Mouse (Mus musculus) forebrain, embryonic 12.5 days (tissue): ENCODE results near the gene Tubb1. TPM values are rescaled to one million over a fixed set of nuclear protein-coding genes. Genes with fewer than 3 reads are reported as not detected.

Experiments
- ATAC-seq: fragments of 200-750 bp; cut with Nextera tagmentation; 2 replicates; pipeline ENCODE4 v1.8.0; 2017; ENCODE audit warnings: moderate TSS enrichment; ENCODE audit not compliant: low FRiP score
- H3K27ac ChIP-seq: fragments of 300-500 bp; sonication (generic); 2 replicates; pipeline ENCODE4 v1.5.1; 2016; ENCODE audit warnings: mild to moderate bottlenecking
- H3K27me3 ChIP-seq: fragments of 300-500 bp; sonication (generic); 2 replicates; pipeline ENCODE4 v1.6.1; 2016; ENCODE audit warnings: mild to moderate bottlenecking
- H3K36me3 ChIP-seq: fragments of 300-500 bp; sonication (generic); replicated peaks from 2 replicates; pipeline ENCODE4 v1.6.1; 2016; ENCODE audit warnings: mild to moderate bottlenecking
- H3K4me1 ChIP-seq: fragments of 300-500 bp; sonication (generic); 2 replicates; pipeline ENCODE4 v1.6.1; 2016
- H3K4me2 ChIP-seq: fragments of 300-500 bp; sonication (generic); 2 replicates; pipeline ENCODE4 v1.6.1; 2016; ENCODE audit warnings: mild to moderate bottlenecking, moderate library complexity
- H3K4me3 ChIP-seq: fragments of 300-500 bp; sonication (generic); replicated peaks from 2 replicates; pipeline ENCODE4 v1.5.1; 2016; ENCODE audit warnings: mild to moderate bottlenecking
- H3K9ac ChIP-seq: fragments of 300-500 bp; sonication (generic); 2 replicates; pipeline ENCODE4 v1.6.1; 2016; ENCODE audit warnings: mild to moderate bottlenecking
- H3K9me3 ChIP-seq: fragments of 300-500 bp; sonication (generic); 2 replicates; pipeline ENCODE4 v1.6.1; 2016
- WGBS: fragments of 180-500 bp; shearing (Covaris S2); methylation state at CpG from one replicate; pipeline ENCODE4 v1.1.7; 2016; 5-methylcytosine and 5-hydroxymethylcytosine counted together
- polyA plus RNA-seq: library from polyadenylated mRNA; unstranded; fragments of >200 nt; fragmentation: Nextera tagmentation; extraction: Ambion mirVana; gene quantifications from 2 replicates; pipeline ENCODE4 v1.2.1, GENCODE M21; 2016

Tubb1 gene
- polyA plus RNA-seq, 1 experiment from 2014 or later, result 3.0 TPM

DNA sequence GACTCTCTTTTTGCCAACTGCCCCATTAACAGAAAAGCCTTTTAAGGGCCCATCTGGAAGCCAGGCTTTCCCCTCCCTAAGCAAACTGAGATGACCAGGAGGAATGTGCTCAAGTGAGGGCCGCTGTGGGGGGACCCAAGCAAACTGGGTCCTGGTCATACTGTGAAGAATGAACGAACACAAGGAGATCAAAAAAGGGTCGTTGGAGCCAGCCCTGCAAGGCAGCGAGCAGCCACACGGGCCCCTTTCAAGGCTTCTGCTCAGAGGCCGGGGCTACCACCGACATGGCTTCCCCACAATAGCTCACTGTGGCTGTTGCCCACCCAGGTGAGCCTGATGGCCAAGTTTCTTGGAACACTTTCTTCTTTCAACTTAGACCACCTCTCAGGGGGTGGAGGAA, 4.0 kb upstream of the Tubb1 start:
- Histone ChIP-seq H3K4me1 (peaks cover 8% of the 10 kb centered on the region; the same call in 1 of the 2 replicates), H3K9me3 (no peaks in the 10 kb centered on the region), H3K9ac (no peak overlapping the region), H3K4me3 (no peak overlapping the region), H3K36me3 (no peaks in the 10 kb centered on the region), H3K27ac (no peak overlapping the region), H3K4me2 (no peak overlapping the region), H3K27me3 (no peaks in the 10 kb centered on the region; the same call in 1 of the 2 replicates)
- WGBS, result 61% methylated on average over 7 of the region's 7 CpGs
- no peak for ATAC-seq

- no peak overlapping the region; the same call in 1 of the 2 replicates for H3K9ac ChIP-seq
- H3K36me3 ChIP-seq, result no peaks in the 10 kb centered on the region
- no peaks in the 10 kb centered on the region for H3K9me3 ChIP-seq
- ATAC-seq, result no peak
- no peak overlapping the region for H3K4me2 ChIP-seq
- H3K27ac ChIP-seq, result no peak overlapping the region
- H3K4me1 ChIP-seq, result peaks cover 8% of the 10 kb centered on the region; the same call in 1 of the 2 replicates
- H3K4me3 ChIP-seq, result no peak overlapping the region
- WGBS, result 60% methylated on average over 8 of the region's 8 CpGs
- no peaks in the 10 kb centered on the region; the same call in 1 of the 2 replicates for H3K27me3 ChIP-seq
Observed at GRCm38 (mm10) chr2:174446905-174447304, 3.6 kb upstream of the Tubb1 start.

DNA sequence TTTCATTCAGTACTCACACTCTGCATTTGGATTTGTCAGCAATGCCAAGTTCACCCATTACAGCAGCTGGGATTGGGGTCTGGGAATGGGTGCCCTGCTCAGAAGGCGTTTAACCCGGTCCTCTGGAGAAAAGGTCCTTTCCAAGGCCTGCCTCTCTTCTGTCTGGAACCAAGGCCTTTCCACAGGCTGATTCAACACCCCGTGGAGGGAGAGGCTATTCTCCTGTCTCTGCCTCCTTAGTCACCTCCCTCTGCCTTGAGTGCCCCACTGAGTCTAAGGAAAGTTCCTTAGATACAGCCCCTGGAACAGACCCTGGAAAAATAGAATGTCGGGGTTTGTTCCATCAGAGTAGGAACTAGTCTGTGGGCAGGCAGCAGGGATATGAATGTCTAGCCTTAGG, 2.1 kb upstream of the Tubb1 start:
- Histone ChIP-seq H3K4me3 (no peak overlapping the region), H3K27ac (no peak overlapping the region), H3K36me3 (no peaks in the 10 kb centered on the region), H3K9me3 (no peaks in the 10 kb centered on the region), H3K4me1 (peaks cover 8% of the 10 kb centered on the region; the same call in 1 of the 2 replicates), H3K27me3 (no peaks in the 10 kb centered on the region; the same call in 1 of the 2 replicates), H3K4me2 (no peak overlapping the region), H3K9ac (no peak overlapping the region)
- ATAC-seq, result no peak
- WGBS, result 94% methylated on average over 4 of the region's 4 CpGs

DNA sequence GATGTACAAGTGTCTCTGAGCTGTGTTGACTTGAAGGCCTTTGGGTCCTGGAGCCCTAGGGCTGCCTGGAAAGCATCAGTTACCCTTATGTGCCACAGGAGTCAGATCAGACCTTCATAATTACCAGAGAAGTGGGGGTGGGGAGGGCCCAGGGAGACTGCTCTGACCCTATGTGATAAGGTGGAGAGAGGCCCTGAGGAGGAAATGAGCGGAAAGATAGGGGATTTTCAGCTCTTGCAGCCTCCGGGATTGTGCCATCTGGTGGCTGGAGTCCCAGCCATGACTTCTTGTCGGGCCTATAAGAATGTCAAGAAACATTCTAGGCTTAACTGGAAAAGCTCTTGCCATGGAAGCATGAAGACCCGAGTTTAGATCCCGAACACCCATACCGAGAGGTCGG, 3.2 kb downstream of the Tubb1 start:
- H3K36me3 ChIP-seq, result no peaks in the 10 kb centered on the region
- WGBS, result 75% methylated on average over 7 of the region's 7 CpGs

GRCm38 (mm10) chr2:174459365-174459764, 8.9 kb downstream of the Tubb1 start:
- Histone ChIP-seq H3K27ac (no peak overlapping the region), H3K9me3 (no peaks in the 10 kb centered on the region), H3K4me3 (no peak overlapping the region), H3K4me1 (peaks cover 15% of the 10 kb centered on the region), H3K36me3 (peaks cover 23% of the 10 kb centered on the region), H3K4me2 (no peak overlapping the region), H3K9ac (no peak overlapping the region), H3K27me3 (no peaks in the 10 kb centered on the region)
- ATAC-seq, result no peak
- 71% methylated on average over 2 of the region's 2 CpGs for WGBS

More for the DNA sequence above, 3.2 kb downstream of the Tubb1 start:
- Histone ChIP-seq H3K9ac (no peak overlapping the region), H3K27me3 (no peaks in the 10 kb centered on the region), H3K4me3 (no peak overlapping the region), H3K4me2 (no peak overlapping the region), H3K4me1 (no peaks in the 10 kb centered on the region), H3K9me3 (no peaks in the 10 kb centered on the region), H3K27ac (no peak overlapping the region)
- no peak for ATAC-seq

GRCm38 (mm10) chr2:174463370-174463769, 12.9 kb downstream of the Tubb1 start:
- WGBS, result 46% methylated on average over 10 of the region's 10 CpGs
- peaks cover 45% of the 10 kb centered on the region for H3K36me3 ChIP-seq
- peak; percentile 33 for ATAC-seq
- no peaks in the 10 kb centered on the region for H3K9me3 ChIP-seq
- H3K4me2 ChIP-seq, result peak overlapping the region; percentile 94
- peaks cover 15% of the 10 kb centered on the region for H3K4me1 ChIP-seq
- H3K27ac ChIP-seq, result 0 out of 2 replicates have a peak overlapping the region, but pooled peaks have one; percentile 56
- peak overlapping the region; percentile 75 for H3K9ac ChIP-seq
- H3K27me3 ChIP-seq, result no peaks in the 10 kb centered on the region
- H3K4me3 ChIP-seq, result peak overlapping the region; percentile 81

DNA sequence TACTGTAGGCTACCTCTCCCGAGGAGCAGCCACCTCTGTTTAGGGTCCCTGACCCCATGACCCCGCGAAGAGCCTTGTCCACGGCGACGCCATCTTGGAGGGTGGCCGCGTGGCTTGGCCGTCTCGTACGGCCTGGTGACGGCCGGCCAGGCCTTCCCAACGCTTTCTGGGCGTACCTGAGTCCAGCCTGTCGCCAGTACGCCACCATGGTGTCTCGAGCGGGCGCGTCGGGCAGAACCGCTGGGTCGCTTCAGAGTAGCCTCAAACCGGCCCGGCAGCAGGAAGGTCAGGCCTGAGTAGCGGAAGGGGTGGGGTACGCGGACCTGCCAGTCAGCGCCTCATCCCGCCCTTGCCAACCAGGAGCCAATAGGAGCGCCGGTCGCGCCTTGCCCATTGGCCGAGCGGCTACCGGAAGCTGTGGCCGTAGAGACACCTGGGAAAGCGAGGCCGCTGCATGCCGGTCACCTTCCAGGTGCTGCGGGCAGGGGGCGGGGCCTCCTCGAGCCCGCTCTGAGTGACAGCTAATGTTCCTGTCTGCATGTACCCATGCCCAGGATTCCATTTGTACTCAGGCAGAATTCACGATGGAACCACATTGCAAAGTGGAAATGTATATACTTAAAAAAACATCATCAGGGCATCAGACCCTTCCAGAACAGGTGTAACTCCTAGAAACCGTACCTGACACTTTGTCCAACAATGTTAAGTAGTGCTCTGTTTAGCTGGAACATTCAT, 13.5 kb downstream of the Tubb1 start, which contains the start of gene Atp5e:
Gene Atp5e (minus strand): TSS at position 317 of the 735 bp plus-strand sequence.
- no peaks in the 10 kb centered on the region for H3K9me3 ChIP-seq
- WGBS, result 2% methylated on average over 48 of the region's 48 CpGs
- H3K4me1 ChIP-seq, result peaks cover 15% of the 10 kb centered on the region
- H3K9ac ChIP-seq, result peak within 1 kb of the TSS; percentile 75
- H3K4me2 ChIP-seq, result peak within 1 kb of the TSS; percentile 94
- H3K27ac ChIP-seq, result peak within 1 kb of the TSS; percentile 56; the same call in 1 of the 2 replicates
- peaks cover 49% of the 10 kb centered on the region for H3K36me3 ChIP-seq
- H3K4me3 ChIP-seq, result peak within 1 kb of the TSS; percentile 81
- peak; percentile 100 for ATAC-seq
- H3K27me3 ChIP-seq, result no peaks in the 10 kb centered on the region

DNA sequence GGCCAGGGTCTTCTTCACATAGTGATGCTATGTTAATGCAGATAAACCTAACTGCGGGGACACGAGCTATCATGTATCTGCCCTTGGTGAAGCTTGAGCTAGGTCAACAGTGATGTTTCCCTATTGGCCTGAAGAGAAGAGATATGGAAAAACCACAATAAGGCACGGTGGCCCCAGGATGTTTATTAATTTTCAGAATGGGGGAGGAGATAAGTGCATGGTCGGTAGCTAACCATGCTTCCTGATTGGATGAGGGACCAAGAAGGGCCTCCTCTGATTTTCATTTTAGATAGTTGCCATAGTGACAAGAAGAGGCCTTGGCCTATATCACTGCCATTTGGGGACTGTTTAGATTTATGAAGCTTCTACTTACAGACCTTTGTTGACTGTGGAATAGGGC, 19.8 kb downstream of the Tubb1 start:
- no peak overlapping the region for H3K9ac ChIP-seq
- 92% methylated on average over 4 of the region's 4 CpGs for WGBS
- no peak for ATAC-seq
- peaks cover 31% of the 10 kb centered on the region for H3K36me3 ChIP-seq
- H3K27me3 ChIP-seq, result no peaks in the 10 kb centered on the region
- no peak overlapping the region for H3K4me3 ChIP-seq
- H3K4me1 ChIP-seq, result peaks cover 15% of the 10 kb centered on the region
- H3K4me2 ChIP-seq, result no peak overlapping the region
- H3K27ac ChIP-seq, result no peak overlapping the region
- no peaks in the 10 kb centered on the region for H3K9me3 ChIP-seq

DNA sequence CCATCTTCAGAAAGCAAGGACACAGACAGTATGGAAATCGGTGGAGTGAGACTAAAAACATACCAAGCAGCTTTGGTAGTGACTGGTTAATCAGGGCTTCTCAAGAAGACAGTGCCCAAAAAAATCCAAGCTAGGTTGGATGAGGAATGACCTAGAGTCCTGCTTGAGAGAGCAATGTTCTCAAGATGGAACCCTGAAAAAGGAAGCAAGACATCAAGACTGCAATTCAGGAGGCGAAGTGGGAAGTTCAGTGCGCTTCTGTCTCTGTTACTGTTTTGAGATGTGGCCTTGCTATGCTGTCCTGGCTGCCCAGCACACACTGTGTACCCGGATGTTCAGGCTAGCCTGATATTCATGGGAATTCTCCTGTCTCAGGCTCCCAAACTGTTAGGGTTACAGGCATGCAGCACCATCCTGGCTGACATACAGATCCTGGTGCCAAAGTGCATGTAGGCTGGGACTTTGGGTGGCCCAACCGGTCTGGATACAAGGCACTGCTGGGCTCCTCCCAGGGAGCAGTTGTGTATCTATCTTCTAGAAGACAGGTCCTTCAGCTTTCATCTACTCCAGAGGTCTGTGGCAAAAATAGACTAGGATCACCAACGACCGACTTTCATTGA, 20.4 kb downstream of the Tubb1 start:
- Histone ChIP-seq H3K9me3 (no peaks in the 10 kb centered on the region), H3K27ac (no peak overlapping the region), H3K4me1 (peaks cover 15% of the 10 kb centered on the region), H3K9ac (no peak overlapping the region), H3K36me3 (peaks cover 26% of the 10 kb centered on the region), H3K4me2 (no peak overlapping the region), H3K27me3 (no peaks in the 10 kb centered on the region), H3K4me3 (no peak overlapping the region)
- 98% methylated on average over 7 of the region's 7 CpGs for WGBS
- ATAC-seq, result no peak

- no peak; the same call in 1 of the 2 replicates for ATAC-seq
- no peaks in the 10 kb centered on the region for H3K9me3 ChIP-seq
- peaks cover 13% of the 10 kb centered on the region for H3K36me3 ChIP-seq
- 9% methylated on average over 30 of the region's 30 CpGs for WGBS
- H3K27ac ChIP-seq, result peak overlapping the region; percentile 79
- H3K4me3 ChIP-seq, result peak overlapping the region; percentile 70
- no peaks in the 10 kb centered on the region for H3K27me3 ChIP-seq
- peak overlapping the region; percentile 75 for H3K4me2 ChIP-seq
- peak overlapping the region; percentile 75 for H3K9ac ChIP-seq
- H3K4me1 ChIP-seq, result peaks cover 15% of the 10 kb centered on the region
Observed at GRCm38 (mm10) chr2:174472407-174472806, 21.9 kb downstream of the Tubb1 start.

DNA sequence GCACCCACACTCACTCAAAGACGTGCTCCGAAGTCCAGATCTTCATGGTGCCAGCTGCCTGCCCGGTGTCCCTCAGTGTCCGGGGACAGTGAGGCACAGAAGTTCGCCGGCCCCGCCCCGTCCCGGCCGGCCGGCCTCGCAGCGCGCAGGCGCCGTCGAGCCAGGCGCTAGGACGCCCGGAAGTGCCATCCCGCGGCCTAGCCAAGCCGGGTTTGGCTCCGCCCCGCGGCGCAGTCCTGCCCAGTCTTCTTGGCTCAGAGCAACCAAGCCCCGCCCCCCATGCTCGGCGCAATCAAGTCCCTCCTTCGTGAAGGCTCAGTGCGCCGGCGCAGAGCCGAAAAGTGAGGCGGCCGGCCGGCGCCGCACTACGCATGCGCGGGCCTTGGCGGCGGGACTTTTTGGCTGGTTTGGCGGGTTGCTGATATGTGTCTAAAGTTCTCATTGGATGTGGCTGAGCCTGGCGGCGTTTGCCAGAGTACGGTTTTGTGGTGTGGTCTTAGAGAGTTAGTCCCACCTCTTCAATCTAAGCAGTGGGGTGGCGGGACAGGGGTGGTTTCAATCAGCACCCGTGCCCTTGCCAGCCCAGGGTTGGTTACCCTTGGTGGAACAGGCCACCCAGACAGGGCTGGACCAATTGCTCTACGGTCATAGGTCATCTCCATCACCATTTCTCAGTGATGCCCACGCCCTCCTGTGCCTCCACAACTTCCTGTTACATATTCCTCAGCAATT, 22.5 kb downstream of the Tubb1 start, which contains the start of gene Prelid3b:
Gene Prelid3b (minus strand): TSS at position 264 of the 732 bp plus-strand sequence.
- Histone ChIP-seq H3K27ac (peak within 1 kb of the TSS; percentile 79), H3K4me3 (peak within 1 kb of the TSS; percentile 70), H3K9me3 (no peaks in the 10 kb centered on the region), H3K4me1 (peaks cover 15% of the 10 kb centered on the region), H3K27me3 (no peaks in the 10 kb centered on the region), H3K9ac (peak within 1 kb of the TSS; percentile 75), H3K4me2 (peak within 1 kb of the TSS; percentile 75), H3K36me3 (peaks cover 12% of the 10 kb centered on the region)
- ATAC-seq, result peak; percentile 99
- WGBS, result 2% methylated on average over 53 of the region's 53 CpGs

- H3K4me2 ChIP-seq, result peak overlapping the region; percentile 75
- peaks cover 15% of the 10 kb centered on the region for H3K4me1 ChIP-seq
- peak overlapping the region; percentile 75 for H3K9ac ChIP-seq
- no peaks in the 10 kb centered on the region for H3K9me3 ChIP-seq
- H3K27me3 ChIP-seq, result no peaks in the 10 kb centered on the region
- 81% methylated on average over 5 of the region's 5 CpGs for WGBS
- H3K36me3 ChIP-seq, result peaks cover 8% of the 10 kb centered on the region
- peak overlapping the region; percentile 79; the same call in 1 of the 2 replicates for H3K27ac ChIP-seq
- H3K4me3 ChIP-seq, result peak overlapping the region; percentile 70
- no peak; the same call in 1 of the 2 replicates for ATAC-seq
Observed at GRCm38 (mm10) chr2:174473550-174473927, 23.0 kb downstream of the Tubb1 start.
